Mouse (Mus musculus) embryonic facial prominence, embryonic 10.5 days (tissue): ENCODE measurements at regions not wholly inside any gene's neighbourhood (a gene's known extent, or its start where the extent isn't known, plus 50 kb on each side); places are given as distances from the start of the nearest gene placed in this dataset.

Experiments used
- DNase-seq: peaks from one replicate; pipeline ENCODE4 v3.0.0-alpha.2; 2017; ENCODE audit warnings: low spot score
- H3K27ac ChIP-seq: fragments of 300-500 bp; sonication (generic); replicated peaks from 2 replicates; pipeline ENCODE4 v1.5.1; 2016; ENCODE audit warnings: mild to moderate bottlenecking
- H3K27me3 ChIP-seq: fragments of 300-500 bp; sonication (generic); replicated peaks from 2 replicates; pipeline ENCODE4 v1.6.1; 2016; ENCODE audit warnings: low read depth, mild to moderate bottlenecking; ENCODE audit not compliant: poor library complexity, severe bottlenecking
- H3K36me3 ChIP-seq: fragments of 300-500 bp; sonication (generic); replicated peaks from 2 replicates; pipeline ENCODE4 v1.6.1; 2016; ENCODE audit warnings: mild to moderate bottlenecking, moderate library complexity
- H3K4me1 ChIP-seq: fragments of 300-500 bp; sonication (generic); 2 replicates; pipeline ENCODE4 v1.6.1; 2016
- H3K4me3 ChIP-seq: fragments of 300-500 bp; sonication (generic); 2 replicates; pipeline ENCODE4 v1.5.1; 2016; ENCODE audit warnings: mild to moderate bottlenecking, moderate library complexity
- H3K9me3 ChIP-seq: fragments of 300-500 bp; sonication (generic); 2 replicates; pipeline ENCODE4 v1.6.1; 2016; ENCODE audit warnings: mild to moderate bottlenecking
- WGBS: fragments of 180-500 bp; shearing (Covaris S2); methylation state at CpG from one replicate; pipeline ENCODE4 v1.1.7; 2016; 5-methylcytosine and 5-hydroxymethylcytosine counted together

- no peaks in the 10 kb centered on the region for H3K27me3 ChIP-seq
- no peaks in the 10 kb centered on the region for H3K36me3 ChIP-seq
- H3K4me1 ChIP-seq: no peaks in the 10 kb centered on the region
- H3K27ac ChIP-seq: no peak overlapping the region
- no peak overlapping the region for H3K4me3 ChIP-seq
- no peaks in the 10 kb centered on the region for H3K9me3 ChIP-seq
- DNase-seq: no peak
- WGBS: 77% methylated on average over 3 of the region's 3 CpGs
These were observed 62.1 kb downstream of the 4933412E24Rik start for GRCm38 (mm10) chr15:59954345-59954744.

- WGBS: 84% methylated on average over 4 of the region's 4 CpGs
- no peak overlapping the region for H3K4me3 ChIP-seq
- H3K9me3 ChIP-seq: no peaks in the 10 kb centered on the region
- no peaks in the 10 kb centered on the region for H3K4me1 ChIP-seq
- H3K27ac ChIP-seq: no peak overlapping the region
- H3K36me3 ChIP-seq: no peaks in the 10 kb centered on the region
- DNase-seq: no peak
- no peaks in the 10 kb centered on the region for H3K27me3 ChIP-seq
These were observed 62.6 kb downstream of the 4933412E24Rik start for GRCm38 (mm10) chr15:59953857-59954256.

- no peaks in the 10 kb centered on the region for H3K36me3 ChIP-seq
- 88% methylated on average over 3 of the region's 3 CpGs for WGBS
These were observed 65.7 kb downstream of the 4933412E24Rik start for GRCm38 (mm10) chr15:59950617-59951216.

GRCm38 (mm10) chr15:59945208-59945607, 71.2 kb downstream of the 4933412E24Rik start:
- H3K27me3 ChIP-seq: peaks cover 14% of the 10 kb centered on the region
- peaks cover 12% of the 10 kb centered on the region for H3K4me1 ChIP-seq
- no peaks in the 10 kb centered on the region for H3K36me3 ChIP-seq
- H3K27ac ChIP-seq: no peak overlapping the region; the same call in 1 of the 2 replicates
- peak overlapping the region; percentile 9; the same call in 1 of the 2 replicates for H3K4me3 ChIP-seq
- WGBS: 4% methylated on average over 8 of the region's 8 CpGs
- DNase-seq: peak; percentile 75
- H3K9me3 ChIP-seq: peaks cover 5% of the 10 kb centered on the region; the same call in 1 of the 2 replicates

More at GRCm38 (mm10) chr15:59950617-59951216, 65.7 kb downstream of the 4933412E24Rik start:
- DNase-seq: no peak
- Histone ChIP-seq H3K4me3 (no peak overlapping the region), H3K27me3 (0 out of 2 replicates have a peak, but pooled peaks cover 4% of the 10 kb centered on the region), H3K27ac (no peak overlapping the region), H3K4me1 (peaks cover 2% of the 10 kb centered on the region), H3K9me3 (no peaks in the 10 kb centered on the region)

- no peaks in the 10 kb centered on the region for H3K4me1 ChIP-seq
- no peaks in the 10 kb centered on the region for H3K27me3 ChIP-seq
- no peak overlapping the region for H3K27ac ChIP-seq
- no peaks in the 10 kb centered on the region for H3K36me3 ChIP-seq
- H3K4me3 ChIP-seq: no peak overlapping the region
- peaks cover 4% of the 10 kb centered on the region; the same call in 1 of the 2 replicates for H3K9me3 ChIP-seq
- 53% methylated on average over 5 of the region's 5 CpGs for WGBS
- DNase-seq: no peak
These were observed 79.9 kb downstream of the 4933412E24Rik start for GRCm38 (mm10) chr15:59936486-59936885.

- 79% methylated on average over 4 of the region's 4 CpGs for WGBS
- Histone ChIP-seq H3K4me3 (no peak overlapping the region), H3K36me3 (no peaks in the 10 kb centered on the region), H3K4me1 (peaks cover 3% of the 10 kb centered on the region), H3K27me3 (no peaks in the 10 kb centered on the region), H3K9me3 (no peaks in the 10 kb centered on the region), H3K27ac (no peak overlapping the region)
- no peak for DNase-seq
These were observed 102.6 kb downstream of the 4933412E24Rik start for GRCm38 (mm10) chr15:59913860-59914259.

GRCm38 (mm10) chr15:59908300-59908699, 108.1 kb downstream of the 4933412E24Rik start:
- Histone ChIP-seq H3K36me3 (no peaks in the 10 kb centered on the region), H3K9me3 (no peaks in the 10 kb centered on the region), H3K27ac (no peak overlapping the region), H3K4me3 (no peak overlapping the region), H3K27me3 (no peaks in the 10 kb centered on the region), H3K4me1 (peaks cover 6% of the 10 kb centered on the region)
- 76% methylated on average over 2 of the region's 2 CpGs for WGBS
- no peak for DNase-seq

GRCm38 (mm10) chr15:59905832-59906797, 110.3 kb downstream of the 4933412E24Rik start:
- H3K4me3 ChIP-seq: no peak overlapping the region
- no peaks in the 10 kb centered on the region for H3K36me3 ChIP-seq
- WGBS: 84% methylated on average over 9 of the region's 9 CpGs
- no peak overlapping the region for H3K27ac ChIP-seq
- H3K9me3 ChIP-seq: no peaks in the 10 kb centered on the region
- DNase-seq: no peak
- H3K27me3 ChIP-seq: no peaks in the 10 kb centered on the region
- peaks cover 6% of the 10 kb centered on the region for H3K4me1 ChIP-seq

GRCm38 (mm10) chr15:59904741-59905140, 111.7 kb downstream of the 4933412E24Rik start:
- H3K4me1 ChIP-seq: peaks cover 6% of the 10 kb centered on the region
- H3K4me3 ChIP-seq: no peak overlapping the region
- no peaks in the 10 kb centered on the region for H3K27me3 ChIP-seq
- no peaks in the 10 kb centered on the region for H3K9me3 ChIP-seq
- DNase-seq: no peak
- no peaks in the 10 kb centered on the region for H3K36me3 ChIP-seq
- WGBS: 74% methylated on average over 5 of the region's 5 CpGs
- no peak overlapping the region for H3K27ac ChIP-seq

GRCm38 (mm10) chr15:59888996-59889395, 127.4 kb downstream of the 4933412E24Rik start:
- H3K4me3 ChIP-seq: no peak overlapping the region
- no peaks in the 10 kb centered on the region for H3K9me3 ChIP-seq
- no peaks in the 10 kb centered on the region for H3K27me3 ChIP-seq
- peaks cover 10% of the 10 kb centered on the region for H3K4me1 ChIP-seq
- no peak overlapping the region for H3K27ac ChIP-seq
- WGBS: 85% methylated on average over 2 of the region's 2 CpGs
- no peak for DNase-seq
- H3K36me3 ChIP-seq: no peaks in the 10 kb centered on the region

- no peak for DNase-seq
- H3K27me3 ChIP-seq: no peaks in the 10 kb centered on the region
- H3K4me3 ChIP-seq: no peak overlapping the region
- 28% methylated on average over 2 of the region's 2 CpGs for WGBS
- H3K27ac ChIP-seq: no peak overlapping the region
- peaks cover 10% of the 10 kb centered on the region for H3K4me1 ChIP-seq
- H3K9me3 ChIP-seq: no peaks in the 10 kb centered on the region
- no peaks in the 10 kb centered on the region for H3K36me3 ChIP-seq
These were observed 128.3 kb downstream of the 4933412E24Rik start for GRCm38 (mm10) chr15:59888131-59888459.

GRCm38 (mm10) chr15:59887381-59888130, 128.9 kb downstream of the 4933412E24Rik start:
- peaks cover 10% of the 10 kb centered on the region for H3K4me1 ChIP-seq
- DNase-seq: no peak
- no peaks in the 10 kb centered on the region for H3K27me3 ChIP-seq
- WGBS: 51% methylated on average over 5 of the region's 5 CpGs
- H3K27ac ChIP-seq: no peak overlapping the region
- no peaks in the 10 kb centered on the region for H3K9me3 ChIP-seq
- H3K36me3 ChIP-seq: no peaks in the 10 kb centered on the region
- H3K4me3 ChIP-seq: no peak overlapping the region
